Mouse (Mus musculus) midbrain, postnatal 0 days (tissue): Measurements from ENCODE around the gene Ang4. TPM values are rescaled to one million over a fixed set of nuclear protein-coding genes. Genes with fewer than 3 reads are reported as not detected.

Experiments used
- ATAC-seq: fragments of 200-750 bp; cut with Nextera tagmentation; 2 replicates; pipeline ENCODE4 v1.8.0; 2017; ENCODE audit warnings: moderate number of reproducible peaks, mild to moderate bottlenecking, moderate TSS enrichment, moderate library complexity; ENCODE audit not compliant: low FRiP score
- DNase-seq: peaks from one replicate; pipeline ENCODE4 v3.0.0-alpha.2; 2015; ENCODE audit warnings: low spot score
- H3K27ac ChIP-seq: fragments of 300-500 bp; sonication (generic); 2 replicates; pipeline ENCODE4 v1.5.1; 2014; ENCODE audit warnings: low read depth, mild to moderate bottlenecking, low read length, mixed read lengths
- H3K27me3 ChIP-seq: fragments of 300-500 bp; sonication (generic); 2 replicates; pipeline ENCODE4 v1.6.1; 2014; ENCODE audit warnings: low read length, control low read depth, mixed read lengths; ENCODE audit not compliant: insufficient read depth
- H3K36me3 ChIP-seq: fragments of 300-500 bp; sonication (generic); 2 replicates; pipeline ENCODE4 v1.6.1; 2014; ENCODE audit warnings: low read length, control low read depth, mixed read lengths; ENCODE audit not compliant: insufficient read depth
- H3K4me1 ChIP-seq: fragments of 300-500 bp; sonication (generic); 2 replicates; pipeline ENCODE4 v1.6.1; 2014; ENCODE audit warnings: mild to moderate bottlenecking, control low read depth, antibody characterized with exemption, low read length, mixed read lengths; ENCODE audit not compliant: insufficient read depth
- H3K4me2 ChIP-seq: fragments of 300-500 bp; sonication (generic); 2 replicates; pipeline ENCODE4 v1.6.1; 2014; ENCODE audit warnings: low read depth, mild to moderate bottlenecking, low read length, mixed read lengths; ENCODE audit not compliant: poor library complexity, severe bottlenecking
- H3K4me3 ChIP-seq: fragments of 300-500 bp; sonication (generic); 2 replicates; pipeline ENCODE4 v1.5.1; 2014; ENCODE audit warnings: low read depth, mild to moderate bottlenecking, low read length, moderate library complexity
- H3K9ac ChIP-seq: fragments of 300-500 bp; sonication (generic); replicated peaks from 2 replicates; pipeline ENCODE4 v1.6.1; 2014; ENCODE audit warnings: mild to moderate bottlenecking, low read length, moderate library complexity, mixed read lengths; ENCODE audit not compliant: poor library complexity, severe bottlenecking
- H3K9me3 ChIP-seq: fragments of 300-500 bp; sonication (generic); 2 replicates; pipeline ENCODE4 v1.6.1; 2016; ENCODE audit warnings: low read length, control low read depth
- CTCF ChIP-seq: IDR thresholded peaks from 2 replicates; pipeline ENCODE4 v1.5.1; 2016; ENCODE audit warnings: antibody characterized with exemption, mild to moderate bottlenecking
- WGBS: fragments of 180-500 bp; shearing (Covaris S2); extraction: QIAGEN DNeasy Blood & Tissue Kit; methylation state at CpG from one replicate; pipeline ENCODE4 v1.1.7; 2014; 5-methylcytosine and 5-hydroxymethylcytosine counted together
- polyA plus RNA-seq: library from polyadenylated mRNA; unstranded; fragments of >200 nt; fragmentation: Nextera tagmentation; extraction: Ambion mirVana; gene quantifications from 2 replicates; pipeline ENCODE4 v1.2.1, GENCODE M21; 2015
- total RNA-seq: library from RNA; depleted of rRNA; stranded (reverse); fragments of >200 nt; gene quantifications from 2 replicates; pipeline ENCODE4 v1.2.3, GENCODE M21; 2014; rRNA removed

The Ang4 gene
- not detected in 2 replicates for total RNA-seq
- not detected in 2 replicates for polyA plus RNA-seq

- 82% methylated on average over 5 of the region's 5 CpGs for WGBS
- Histone ChIP-seq H3K4me1 (no peaks in the 10 kb centered on the region), H3K36me3 (no peaks in the 10 kb centered on the region), H3K4me2 (no peak within 1 kb of the TSS), H3K9me3 (no peaks in the 10 kb centered on the region), H3K27ac (no peak within 1 kb of the TSS), H3K4me3 (no peak within 1 kb of the TSS), H3K27me3 (no peaks in the 10 kb centered on the region), H3K9ac (no peak within 1 kb of the TSS)
- TF ChIP-seq CTCF, result no peak
- no peak for ATAC-seq
- DNase-seq, result no peak
These were observed at the start of gene Ang4 for GRCm38 (mm10) chr14:51773490-51773889. Ang4 (minus strand) TSS chr14:51773590.

- no peak within 1 kb of the TSS for H3K9ac ChIP-seq
- H3K4me1 ChIP-seq, result no peaks in the 10 kb centered on the region
- 89% methylated on average over 2 of the region's 2 CpGs for WGBS
- no peak within 1 kb of the TSS for H3K4me3 ChIP-seq
- H3K27ac ChIP-seq, result no peak within 1 kb of the TSS
- H3K4me2 ChIP-seq, result no peak within 1 kb of the TSS
- ATAC-seq (no peak), DNase-seq (no peak)
- TF ChIP-seq CTCF, result no peak
- no peaks in the 10 kb centered on the region for H3K9me3 ChIP-seq
- no peaks in the 10 kb centered on the region for H3K27me3 ChIP-seq
- no peaks in the 10 kb centered on the region for H3K36me3 ChIP-seq
These were observed 26.4 kb upstream of the Ang4 start, which contains the start of gene AY358078 for GRCm38 (mm10) chr14:51799746-51800145. AY358078 (plus strand) TSS chr14:51800046.

- ATAC-seq, result no peak
- no peak for TF ChIP-seq CTCF
- Histone ChIP-seq H3K27me3 (no peaks in the 10 kb centered on the region), H3K4me3 (no peak overlapping the region), H3K9ac (no peak overlapping the region), H3K27ac (no peak overlapping the region), H3K9me3 (no peaks in the 10 kb centered on the region), H3K4me2 (no peak overlapping the region), H3K4me1 (no peaks in the 10 kb centered on the region), H3K36me3 (no peaks in the 10 kb centered on the region)
- 85% methylated on average over 2 of the region's 2 CpGs for WGBS
- no peak for DNase-seq
These were observed 20.7 kb upstream of the Ang4 start for GRCm38 (mm10) chr14:51794106-51794505.

- no peaks in the 10 kb centered on the region for H3K36me3 ChIP-seq
- no peak overlapping the region for H3K9ac ChIP-seq
- H3K4me2 ChIP-seq, result no peak overlapping the region
- H3K27ac ChIP-seq, result no peak overlapping the region
- no peaks in the 10 kb centered on the region for H3K9me3 ChIP-seq
- 89% methylated on average over 2 of the region's 2 CpGs for WGBS
- ATAC-seq (no peak), DNase-seq (no peak)
- no peaks in the 10 kb centered on the region for H3K4me1 ChIP-seq
- no peaks in the 10 kb centered on the region for H3K27me3 ChIP-seq
- TF ChIP-seq CTCF, result no peak
- no peak overlapping the region for H3K4me3 ChIP-seq
These were observed 15.8 kb upstream of the Ang4 start for GRCm38 (mm10) chr14:51789196-51789595.

GRCm38 (mm10) chr14:51787061-51787460, 13.7 kb upstream of the Ang4 start:
- Histone ChIP-seq H3K4me3 (no peak overlapping the region), H3K27ac (no peak overlapping the region), H3K9me3 (no peaks in the 10 kb centered on the region), H3K4me1 (no peaks in the 10 kb centered on the region), H3K9ac (no peak overlapping the region), H3K4me2 (no peak overlapping the region), H3K36me3 (no peaks in the 10 kb centered on the region), H3K27me3 (no peaks in the 10 kb centered on the region)
- ATAC-seq (no peak), DNase-seq (peak; percentile 27)
- no peak for TF ChIP-seq CTCF
- 78% methylated on average over 5 of the region's 5 CpGs for WGBS

GRCm38 (mm10) chr14:51786335-51786734, 12.9 kb upstream of the Ang4 start:
- Histone ChIP-seq H3K27ac (no peak overlapping the region), H3K4me3 (no peak overlapping the region), H3K27me3 (no peaks in the 10 kb centered on the region), H3K4me1 (no peaks in the 10 kb centered on the region), H3K9me3 (no peaks in the 10 kb centered on the region), H3K9ac (no peak overlapping the region), H3K4me2 (no peak overlapping the region), H3K36me3 (no peaks in the 10 kb centered on the region)
- 73% methylated on average over 4 of the region's 4 CpGs for WGBS
- no peak for ATAC-seq
- no peak for TF ChIP-seq CTCF
- no peak for DNase-seq
